Mouse (Mus musculus) adrenal gland, adult 18-20 months (tissue): Measurements from ENCODE around the gene Igsf23. TPM values are rescaled to one million over a fixed set of nuclear protein-coding genes. Genes with fewer than 3 reads are reported as not detected.

Experiments
- total RNA-seq, 2 experiments: library from RNA; stranded (reverse); gene quantifications; 1 replicate in 1 of 2; 2 replicates in 1 of 2; pipeline ENCODE4 v1.2.3; 2021

Gene Igsf23
- total RNA-seq, 2 experiments from 2014 or later, result not detected

Other genes starting within 250 kb of the Igsf23 start
- gene Tomm40, start 235.3 kb downstream of the Igsf23 start, total RNA-seq, result 100 to 1,000 TPM; 123 to 126 TPM
- 100 to 1,000 TPM in 1 of 2 experiments, 10 to 100 TPM in 1; 76.9 to 105 TPM for gene Nectin2, start 200.3 kb downstream of the Igsf23 start, total RNA-seq
- gene Bcam, start 179.7 kb downstream of the Igsf23 start, total RNA-seq, result 10 to 100 TPM; 43.2 to 53.2 TPM
- gene Cblc, start 153.9 kb downstream of the Igsf23 start, total RNA-seq, result under 1 TPM in 1 of 2 experiments, not detected in 1; 0.64 TPM
- gene Bcl3, start 128.0 kb downstream of the Igsf23 start, total RNA-seq, result 10 to 100 TPM; 21.9 to 34.8 TPM
- not detected for gene Gm19345, start 98.8 kb downstream of the Igsf23 start, total RNA-seq
- gene Ceacam16, start 89.5 kb downstream of the Igsf23 start, total RNA-seq, result not detected
- gene Ceacam19, start 62.8 kb downstream of the Igsf23 start, total RNA-seq, result not detected
- 10 to 100 TPM; 20.8 to 32.4 TPM for gene Pvr, start 29.6 kb downstream of the Igsf23 start, total RNA-seq
- gene Ceacam20, start 14.7 kb upstream of the Igsf23 start, total RNA-seq, result not detected
- gene Nlrp9b, start 40.7 kb upstream of the Igsf23 start, total RNA-seq, result not detected
- not detected for gene Vmn1r91, start 148.9 kb upstream of the Igsf23 start, total RNA-seq
- not detected for gene Gm16442, start 171.8 kb upstream of the Igsf23 start, total RNA-seq
- not detected for gene Vmn1r93, start 188.3 kb upstream of the Igsf23 start, total RNA-seq
- not detected for gene Vmn1r94, start 217.6 kb upstream of the Igsf23 start, total RNA-seq
- not detected for gene Vmn1r95, start 243.0 kb upstream of the Igsf23 start, total RNA-seq